Mouse (Mus musculus) spleen, adult 12 weeks (tissue): Measurements from ENCODE around the gene Ofd1.
A peak's percentile ranks its signal among the peaks of the same experiment; 100 is the strongest.

Source experiments
- DNase-seq: peaks from one replicate; pipeline ENCODE4 v3.0.0; 2022; ENCODE audit warnings: low spot score

The Ofd1 gene

DNA sequence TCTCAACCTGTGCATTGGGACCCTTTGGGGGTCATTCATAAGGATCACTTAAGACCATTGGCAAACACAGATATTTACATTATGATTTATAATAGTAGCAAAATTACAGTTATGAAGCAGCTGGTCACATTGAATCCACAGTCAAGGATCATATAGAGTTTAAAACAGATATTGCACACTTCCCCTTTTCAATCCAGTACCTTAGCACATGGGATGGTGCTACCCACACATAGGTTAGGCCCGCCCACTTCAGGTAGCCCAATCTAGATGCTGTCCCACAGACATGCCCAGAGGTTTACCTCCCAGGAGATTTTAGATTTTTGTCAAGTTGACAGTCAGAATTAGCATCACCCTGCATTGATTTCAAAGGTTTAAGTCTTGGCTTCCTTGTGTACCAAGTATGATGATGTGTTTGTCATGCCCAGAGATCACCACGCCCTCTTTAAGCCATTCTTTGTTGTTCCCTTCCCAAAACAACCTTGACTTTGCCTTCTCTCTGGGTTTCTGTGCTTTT lies 80.5 kb downstream of the Ofd1 start:
- no peak for DNase-seq

DNA sequence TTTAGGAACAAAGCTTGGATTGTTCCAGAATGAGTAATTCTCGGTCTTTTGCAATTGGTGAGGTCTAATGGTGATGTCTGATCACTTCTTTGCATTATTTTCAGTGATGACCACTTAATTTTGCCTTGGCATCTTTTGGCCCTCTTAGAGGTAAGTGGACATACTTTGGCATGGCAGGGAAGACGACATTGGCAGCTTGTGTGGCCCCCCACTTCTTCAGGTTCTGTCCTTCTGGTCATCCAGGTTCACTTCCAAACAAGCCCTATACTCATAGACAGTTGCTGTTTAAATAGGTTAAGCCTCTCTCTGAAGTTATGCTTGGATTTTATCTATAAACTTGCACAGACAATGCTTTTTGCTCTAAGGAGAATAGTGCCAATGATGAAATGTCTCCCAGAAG lies 81.5 kb downstream of the Ofd1 start:
- no peak for DNase-seq

DNA sequence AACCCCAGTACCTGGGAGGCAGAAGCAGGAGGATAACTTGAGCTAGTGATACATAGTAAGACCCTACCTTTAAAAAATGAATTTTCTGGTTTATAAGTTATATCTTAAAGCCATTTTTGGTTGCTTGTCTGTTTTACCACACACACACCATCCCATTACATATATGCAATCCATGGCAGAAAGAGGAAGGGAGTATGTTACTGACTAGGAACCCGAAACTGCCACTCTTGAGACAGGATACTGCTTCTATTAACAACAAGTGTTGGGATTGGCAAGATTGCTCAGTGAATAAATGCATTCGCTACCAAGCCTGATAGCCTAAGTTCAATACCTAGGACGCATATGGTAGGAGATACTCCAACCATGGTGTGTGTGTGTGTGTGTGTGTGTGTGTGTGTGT lies 84.2 kb downstream of the Ofd1 start:
- no peak for DNase-seq

DNA sequence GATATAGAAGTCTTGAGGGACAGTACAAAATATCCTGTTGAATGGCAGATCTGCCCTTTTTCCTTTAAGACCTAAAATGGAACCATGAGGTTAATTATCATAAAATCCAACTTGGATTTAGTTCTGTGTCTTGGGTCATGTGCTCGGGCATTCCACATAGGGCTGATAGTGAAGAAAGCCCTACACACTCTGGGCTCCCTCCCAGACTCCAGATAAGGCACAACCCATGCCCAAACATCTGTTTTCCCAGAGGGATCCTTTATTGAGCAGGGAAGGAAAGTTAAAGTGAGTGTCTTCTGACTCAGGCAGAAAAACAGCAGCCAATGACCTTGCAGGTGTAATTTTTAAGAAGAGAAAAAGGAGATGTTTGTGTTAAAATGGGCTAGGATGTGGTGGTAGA lies 85.6 kb downstream of the Ofd1 start:
- DNase-seq = no peak

- no peak for DNase-seq
Measured at GRCm38 (mm10) chrX:166353412-166353811, 87.1 kb downstream of the Ofd1 start.

DNA sequence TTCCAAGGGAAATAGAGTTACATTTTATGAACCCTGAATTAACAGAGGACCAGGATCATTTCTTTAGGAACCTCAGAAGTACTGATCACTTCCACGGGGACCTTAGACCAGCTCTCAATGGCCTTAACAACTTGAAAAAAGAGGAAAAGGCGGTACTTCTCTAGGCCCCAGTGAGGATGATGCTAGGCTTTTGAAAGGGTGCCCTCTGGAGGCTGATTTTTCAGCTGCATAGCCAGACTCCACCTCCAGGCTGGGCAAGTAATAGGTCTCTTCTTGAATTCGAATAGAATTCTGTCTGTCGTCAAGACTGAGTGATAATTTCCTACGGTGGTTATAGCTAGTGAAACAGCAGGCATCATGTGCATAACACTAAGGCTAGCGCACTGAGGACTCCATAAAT lies 88.7 kb downstream of the Ofd1 start:
- DNase-seq = peak; percentile 8

GRCm38 (mm10) chrX:166348634-166349033 lies 91.9 kb downstream of the Ofd1 start:
- no peak for DNase-seq

DNA sequence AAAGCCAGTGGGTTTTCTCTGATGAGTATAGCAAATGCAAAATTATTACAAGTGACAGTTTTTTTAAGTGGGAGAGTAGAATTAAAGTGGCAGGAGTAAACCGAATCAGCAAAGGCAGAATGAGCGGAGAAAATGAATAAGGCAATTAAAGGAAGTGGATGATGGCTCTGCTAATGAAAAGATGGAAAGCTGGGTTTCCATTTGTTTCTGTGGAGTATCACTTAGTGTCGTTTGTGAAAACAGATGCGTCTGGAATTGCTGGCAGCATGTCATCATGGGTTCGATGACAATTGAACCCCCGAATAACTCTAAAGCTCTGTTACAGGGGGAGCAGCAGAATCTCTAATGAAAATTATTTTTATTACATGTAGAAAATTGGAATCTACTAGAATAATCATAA lies 92.4 kb downstream of the Ofd1 start:
- DNase-seq = no peak

- DNase-seq = no peak
Measured at GRCm38 (mm10) chrX:166344228-166345015, 96.1 kb downstream of the Ofd1 start.

- no peak for DNase-seq
Measured at GRCm38 (mm10) chrX:166341795-166342194, 98.7 kb downstream of the Ofd1 start.
